Comparison of ENCODE assay signal across 8 mouse cellular contexts in the genomic region with DNA sequence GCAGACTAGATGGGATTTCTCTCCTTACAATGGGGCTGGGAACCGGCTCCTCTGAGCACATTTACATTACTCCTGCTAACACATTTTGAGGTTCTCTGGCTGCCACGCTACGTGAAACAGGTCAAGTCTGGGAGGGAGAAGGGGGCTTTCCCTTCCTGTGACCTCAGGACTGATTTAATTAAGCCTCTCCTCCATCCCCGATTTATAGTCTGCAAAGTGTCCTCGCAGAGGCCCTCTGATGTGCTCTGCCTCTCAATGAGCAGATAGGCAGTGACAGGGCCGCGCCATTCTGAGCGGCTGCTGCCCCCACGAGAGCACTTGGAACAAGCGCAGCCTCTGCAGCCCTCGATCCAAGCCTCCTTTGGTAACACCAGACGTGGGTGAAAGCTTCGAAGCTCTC.
DNase-seq lines count a peak whose midpoint lies in the region; ATAC-seq lines count a peak whose summit lies in the region.

No protein-coding gene starts in this region.

- H3K4me1 ChIP-seq in intestine, embryonic 15.5 days (replicated peaks) = no peaks in the 10 kb centered on the region

- H3K4me3 ChIP-seq in intestine, embryonic 15.5 days (replicated peaks) = no peak overlapping the region

- 7% methylated on average over 13 of the region's 13 CpGs for WGBS in intestine, embryonic 15.5 days

- intact Hi-C loops in left cerebral cortex, postnatal 10 days (cut with DNase I) = loop anchor here (1.0 to 10.0 kb wide), 6 partner anchors 141 to 777 kb away; no protein-coding TSS in a partner anchor

- no peaks in the 10 kb centered on the region for H3K36me3 ChIP-seq in intestine, embryonic 15.5 days

- ATAC-seq in intestine, embryonic 15.5 days = peak; percentile 91
- ATAC-seq in activated CD4-positive, CD25-positive, alpha-beta regulatory T cell, adult 4 months = no peak

- peak overlapping the region; percentile 26; the same call in 1 of the 2 replicates for H3K4me2 ChIP-seq in intestine, embryonic 15.5 days (replicated peaks)

- DNase-seq in adrenal gland, adult (ENCODE audit: inconsistent age in 2 of 2, low spot score in 1 of 2) = peak; percentile 85 to 93
- DNase-seq in embryo, embryonic 10 days (ENCODE audit: low spot score) = peak; percentile 93
- peak; percentile 68 for DNase-seq in gastrocnemius, postnatal 25 days
- peak; percentile 84 to 90 for DNase-seq in left cerebral cortex, postnatal 10 days (ENCODE audit: extremely low spot score in 1 of 2, low spot score in 2 of 2)
- peak; percentile 85 for DNase-seq in mesoderm, embryonic 11.5 days (ENCODE audit: low read depth, low spot score)
- peak; percentile 81 to 86 for DNase-seq in right cerebral cortex, postnatal 36 days (ENCODE audit: low spot score in 2 of 2)

- H3K27ac ChIP-seq in intestine, embryonic 15.5 days = no peak overlapping the region

- no peaks in the 10 kb centered on the region for H3K9me3 ChIP-seq in intestine, embryonic 15.5 days

- H3K9ac ChIP-seq in intestine, embryonic 15.5 days = no peak overlapping the region

- H3K27me3 ChIP-seq in intestine, embryonic 15.5 days (replicated peaks) = no peaks in the 10 kb centered on the region
